Mouse (Mus musculus) stomach, postnatal 0 days (tissue): Measurements from ENCODE around the gene Xkr7.

Source experiments
- CTCF ChIP-seq: IDR thresholded peaks from 2 replicates; pipeline ENCODE4 v1.5.1; 2016; ENCODE audit warnings: antibody characterized with exemption, low read depth, mild to moderate bottlenecking, moderate library complexity
- EP300 ChIP-seq: optimal IDR thresholded peaks from 2 replicates; pipeline ENCODE3; 2016; ENCODE audit warnings: antibody characterized with exemption

DNA sequence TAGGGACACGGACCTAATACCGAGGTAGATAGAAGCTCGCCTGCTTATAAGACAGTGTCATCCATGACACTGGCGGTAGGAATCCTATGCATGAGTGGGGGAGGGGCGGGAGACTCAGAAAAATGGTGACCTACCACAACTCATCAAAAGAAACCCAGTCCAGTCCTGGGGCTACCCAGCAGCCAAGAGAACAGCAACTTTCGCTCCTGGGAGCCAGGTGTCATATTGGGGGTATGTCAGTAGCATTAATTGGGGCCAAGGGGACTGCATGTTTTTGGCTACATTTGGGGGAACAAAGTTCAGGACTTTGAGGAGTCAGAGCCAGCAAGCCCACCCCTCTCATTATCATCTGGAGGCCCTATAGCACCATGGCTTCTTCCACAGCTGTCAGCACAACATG lies 19.4 kb downstream of the Xkr7 start:
- no peak for TF ChIP-seq CTCF
- TF ChIP-seq EP300 = no peak
